In genomic region chr8:105341399-105341798, GRCm38 (mm10) we compare ENCODE assay signal across 14 mouse cellular contexts. TPM values are rescaled to one million over a fixed set of nuclear protein-coding genes. Genes with fewer than 3 reads are reported as not detected.
DNase-seq lines count a peak whose midpoint lies in the region; ATAC-seq and TF ChIP-seq lines count a peak whose summit lies in the region.
"Had no signal": no experiment of that assay in that cellular context is flagged by ENCODE, and none has a peak within 500 bp of the region (broad histone marks: within the 10 kb centered on the region; RNA-seq: fewer than 3 reads in every experiment).

No protein-coding gene starts in this region.

- WGBS in heart, embryonic 14.5 days = 23% methylated on average over 8 of the region's 8 CpGs
- 28% methylated on average over 8 of the region's 8 CpGs for WGBS in lung, postnatal 0 days

- H3K9ac ChIP-seq in heart, embryonic 14.5 days (ENCODE audit: low read length) = no peak overlapping the region
- no peak overlapping the region for H3K9ac ChIP-seq in lung, postnatal 0 days (replicated peaks; ENCODE audit: low read depth)

- H3K36me3 ChIP-seq in heart, embryonic 14.5 days (ENCODE audit: control insufficient read depth, insufficient read depth, low read length) = peaks cover 29% of the 10 kb centered on the region
- peaks cover 23% of the 10 kb centered on the region; the same call in 1 of the 2 replicates for H3K36me3 ChIP-seq in lung, postnatal 0 days (ENCODE audit: insufficient read depth, low read length)

- H3K27me3 ChIP-seq in heart, embryonic 14.5 days (ENCODE audit: control insufficient read depth, insufficient read depth, low read length) = no peaks in the 10 kb centered on the region
- no peaks in the 10 kb centered on the region for H3K27me3 ChIP-seq in lung, postnatal 0 days (replicated peaks; ENCODE audit: insufficient read depth, low read length)

- no peaks in the 10 kb centered on the region for H3K9me3 ChIP-seq in heart, embryonic 14.5 days (ENCODE audit: control insufficient read depth, low read length)
- no peaks in the 10 kb centered on the region for H3K9me3 ChIP-seq in lung, postnatal 0 days (ENCODE audit: low read length)
- H3K9me3 ChIP-seq: hindbrain, embryonic 10.5 days had no signal

- no peak for TF ChIP-seq CTCF in gastrocnemius, adult 2 months (IDR thresholded peaks at IDR 0.05)
- no peak for TF ChIP-seq CTCF in lung, postnatal 0 days (IDR thresholded peaks at IDR 0.05)

- intact Hi-C loops in gastrocnemius, adult 2 months (cut with DNase I) = no loop called here

- peak; percentile 21 for DNase-seq in gastrocnemius, adult 2 months
- no peak for DNase-seq in gastrocnemius, postnatal 10 days
- peak; percentile 68 for DNase-seq in kidney, postnatal 10 days
- no peak for DNase-seq in kidney, adult 9 months
- peak; percentile 95 for DNase-seq in lung, postnatal 0 days (ENCODE audit: low spot score)
- DNase-seq in layer of hippocampus, adult 9-10 months (ENCODE audit: low spot score) = no peak
- DNase-seq: adrenal gland, adult 8-10 months; cerebellum, adult 18-20 months; retina, postnatal 1 day had no signal

- peak; percentile 90 for TF ChIP-seq EP300 in lung, postnatal 0 days (IDR thresholded peaks at IDR 0.05)

- H3K4me3 ChIP-seq in gastrocnemius, adult 2 months = no peak overlapping the region; the same call in 1 of the 2 replicates
- no peak overlapping the region for H3K4me3 ChIP-seq in heart, embryonic 14.5 days (ENCODE audit: control insufficient read depth in 1 of 2, insufficient read depth in 1 of 2, low read depth in 1 of 2, low read length in 2 of 2)
- no peak overlapping the region for H3K4me3 ChIP-seq in lung, postnatal 0 days (ENCODE audit: low read depth, low read length)
- H3K4me3 ChIP-seq: hindbrain, embryonic 10.5 days; left cerebral cortex, adult 2 months had no signal

- H3K4me2 ChIP-seq in heart, embryonic 14.5 days (ENCODE audit: low read length) = peak overlapping the region; percentile 11; the same call in 1 of the 2 replicates
- H3K4me2 ChIP-seq in lung, postnatal 0 days (replicated peaks; ENCODE audit: low read depth, low read length) = no peak overlapping the region

- peak overlapping the region; percentile 83 for H3K27ac ChIP-seq in gastrocnemius, adult 2 months
- peak overlapping the region; percentile 20 to 41 for H3K27ac ChIP-seq in heart, embryonic 14.5 days (replicated peaks in 1 of 2; ENCODE audit: control insufficient read depth in 1 of 2, insufficient read depth in 1 of 2, low read depth in 2 of 2, low read length in 2 of 2)
- peak overlapping the region; percentile 86 for H3K27ac ChIP-seq in lung, postnatal 0 days (ENCODE audit: low read length)
- H3K27ac ChIP-seq: hindbrain, embryonic 10.5 days; left cerebral cortex, adult 2 months; macrophage had no signal

- peaks cover 38 to 61% of the 10 kb centered on the region in 2 experiments for H3K4me1 ChIP-seq in heart, embryonic 14.5 days (ENCODE audit: control insufficient read depth in 2 of 2, insufficient read depth in 2 of 2, low read length in 2 of 2)
- peaks cover 53% of the 10 kb centered on the region for H3K4me1 ChIP-seq in lung, postnatal 0 days (ENCODE audit: insufficient read depth, low read depth, low read length)

- ATAC-seq in heart, embryonic 14.5 days (ENCODE audit: insufficient number of reproducible peaks, insufficient read depth, low FRiP score, low read depth) = no peak
- peak; percentile 65 for ATAC-seq in lung, postnatal 0 days
- ATAC-seq in inflammation-experienced regulatory T-cells, adult 6 months = no peak

RNA-seq across cellular contexts. Expression of gene Fhod1, which starts 6.4 kb away (rescaled TPM):
- 10 to 100 TPM; 17.5 to 23.4 TPM for total RNA-seq in gastrocnemius, adult 2 months (2021)
- 10 to 100 TPM in 1 of 2 experiments, 1 to 10 TPM in 1; 8.9 to 14.7 TPM for total RNA-seq in gastrocnemius, postnatal 10 days (2021)
- 2.2 and 2.3 TPM in 2 replicates for polyA plus RNA-seq in heart, embryonic 14.5 days (2014; fragmentation: Nextera tagmentation; extraction: Ambion mirVana)
- polyA plus RNA-seq in lung, postnatal 0 days (2015; fragmentation: Nextera tagmentation; extraction: Ambion mirVana) = 8.7 and 10.5 TPM in 2 replicates
- polyA plus RNA-seq in inflammation-experienced regulatory T-cells, adult 6 months (2017; shearing (Covaris generic)) = 1 to 10 TPM; 3.1 to 3.5 (median 3.2) TPM

RNA-seq across cellular contexts. Expression of gene Slc9a5, which starts 7.2 kb away (rescaled TPM):
- under 1 TPM; 0.45 to 0.92 TPM for total RNA-seq in gastrocnemius, adult 2 months (2021)
- 1 to 10 TPM; 1.4 to 2.4 TPM for total RNA-seq in gastrocnemius, postnatal 10 days (2021)
- polyA plus RNA-seq in heart, embryonic 14.5 days (2014; fragmentation: Nextera tagmentation; extraction: Ambion mirVana) = 0.90 and 1.3 TPM in 2 replicates
- polyA plus RNA-seq in lung, postnatal 0 days (2015; fragmentation: Nextera tagmentation; extraction: Ambion mirVana) = 1.7 and 1.9 TPM in 2 replicates
- polyA plus RNA-seq in inflammation-experienced regulatory T-cells, adult 6 months (2017; shearing (Covaris generic)) = 1 to 10 TPM in 1 of 3 experiments, under 1 TPM in 2; 0.28 to 1.3 (median 0.42) TPM

RNA-seq across cellular contexts. Expression of gene Tmem208, which starts 15.2 kb away (rescaled TPM):
- 10 to 100 TPM; 20.1 to 24.6 TPM for total RNA-seq in gastrocnemius, adult 2 months (2021)
- 10 to 100 TPM; 23.6 to 27.1 TPM for total RNA-seq in gastrocnemius, postnatal 10 days (2021)
- polyA plus RNA-seq in heart, embryonic 14.5 days (2014; fragmentation: Nextera tagmentation; extraction: Ambion mirVana) = 81.1 and 88.6 TPM in 2 replicates
- 116 and 141 TPM in 2 replicates for polyA plus RNA-seq in lung, postnatal 0 days (2015; fragmentation: Nextera tagmentation; extraction: Ambion mirVana)
- 100 to 1,000 TPM; 136 to 151 (median 144) TPM for polyA plus RNA-seq in inflammation-experienced regulatory T-cells, adult 6 months (2017; shearing (Covaris generic))

RNA-seq across cellular contexts. Expression of gene Lrrc29, which starts 15.3 kb away (rescaled TPM):
- total RNA-seq in gastrocnemius, adult 2 months (2021) = 1 to 10 TPM in 1 of 2 experiments, under 1 TPM in 1; 0.99 to 1.3 TPM
- 1 to 10 TPM; 1.5 to 2.4 TPM for total RNA-seq in gastrocnemius, postnatal 10 days (2021)
- polyA plus RNA-seq in heart, embryonic 14.5 days (2014; fragmentation: Nextera tagmentation; extraction: Ambion mirVana) = 1.2 and 1.4 TPM in 2 replicates
- polyA plus RNA-seq in lung, postnatal 0 days (2015; fragmentation: Nextera tagmentation; extraction: Ambion mirVana) = 4.2 and 7.5 TPM in 2 replicates
- 1 to 10 TPM; 1.8 to 4.2 (median 3.2) TPM for polyA plus RNA-seq in inflammation-experienced regulatory T-cells, adult 6 months (2017; shearing (Covaris generic))

RNA-seq across cellular contexts. Expression of gene Plekhg4, which starts 31.7 kb away (rescaled TPM):
- total RNA-seq in gastrocnemius, adult 2 months (2021) = not detected
- total RNA-seq in gastrocnemius, postnatal 10 days (2021) = under 1 TPM; 0.07 to 0.79 TPM
- 0.11 and 0.23 TPM in 2 replicates for polyA plus RNA-seq in heart, embryonic 14.5 days (2014; fragmentation: Nextera tagmentation; extraction: Ambion mirVana)
- 0.20 and 0.26 TPM in 2 replicates for polyA plus RNA-seq in lung, postnatal 0 days (2015; fragmentation: Nextera tagmentation; extraction: Ambion mirVana)
- under 1 TPM in 1 of 3 experiments, not detected in 2; 0.11 TPM for polyA plus RNA-seq in inflammation-experienced regulatory T-cells, adult 6 months (2017; shearing (Covaris generic))
- polyA plus RNA-seq: macrophage had no signal

Comparison
In these comparisons a context has a peak if more than half of its experiments do, and no peak if none do; other contexts are left out.
1. DNase-seq: peak in gastrocnemius, adult 2 months (single experiment), kidney, postnatal 10 days (single experiment) and lung, postnatal 0 days (single experiment); none in gastrocnemius, postnatal 10 days (single experiment), kidney, adult 9 months (single experiment) and layer of hippocampus, adult 9-10 months (single experiment).
2. H3K27ac ChIP-seq: peak in every context shown above with its lines; median percentile 86 in lung, postnatal 0 days; 83 in gastrocnemius, adult 2 months; 30 in heart, embryonic 14.5 days.